Mouse (Mus musculus) splenic B cell, adult 2 months (primary cell): Measurements from ENCODE around the gene Sugt1.

Experiments
- DNase-seq: peaks from one replicate; pipeline ENCODE4 v3.0.0-alpha.2; 2011; ENCODE audit warnings: low read depth, low spot score
- H3K27me3 ChIP-seq: 2 replicates; pipeline ENCODE4 v1.6.1; 2012; ENCODE audit warnings: mild to moderate bottlenecking, low read length, moderate library complexity, mixed read lengths; ENCODE audit not compliant: control insufficient read depth, poor library complexity, insufficient read depth, severe bottlenecking
- H3K36me3 ChIP-seq: 2 replicates; pipeline ENCODE4 v1.6.1; 2012; ENCODE audit warnings: mild to moderate bottlenecking, low read length, moderate library complexity, mixed read lengths; ENCODE audit not compliant: control insufficient read depth, poor library complexity, insufficient read depth, severe bottlenecking

Sugt1 gene

GRCm38 (mm10) chr14:79677891-79678687 lies 90.6 kb downstream of the Sugt1 start:
- Histone ChIP-seq H3K27me3 (no peaks in the 10 kb centered on the region), H3K36me3 (no peaks in the 10 kb centered on the region)
- DNase-seq = no peak

GRCm38 (mm10) chr14:79680652-79681051 lies 93.2 kb downstream of the Sugt1 start:
- Histone ChIP-seq H3K36me3 (no peaks in the 10 kb centered on the region), H3K27me3 (no peaks in the 10 kb centered on the region)
- DNase-seq = no peak
